Mouse (Mus musculus): ENCODE results near the gene Ptprf. TPM values are rescaled to one million over a fixed set of nuclear protein-coding genes. Genes with fewer than 3 reads are reported as not detected.

Ptprf gene
- polyA plus RNA-seq, 2 experiments, result 71.9 to 85.0 TPM

- no peak overlapping the region for H3K27ac ChIP-seq (replicated peaks; ENCODE audit: low read depth, low read length)
- TF ChIP-seq POLR2A (IDR thresholded peaks at IDR 0.05; ENCODE audit: borderline replicate concordance, extremely low read depth, insufficient read depth, insufficient read length), result no peak
- DNase-seq (ENCODE audit: low spot score) (no peak), ATAC-seq (ENCODE audit: low FRiP score, low read depth) (no peak)
- no peak overlapping the region for H3K9ac ChIP-seq (ENCODE audit: low read depth, low read length, severe bottlenecking)
- no peaks in the 10 kb centered on the region for H3K36me3 ChIP-seq (ENCODE audit: control insufficient read depth, insufficient read depth, low read length)
- H3K4me2 ChIP-seq (replicated peaks; ENCODE audit: low read depth, low read length, severe bottlenecking), result no peak overlapping the region
- H3K9me3 ChIP-seq (ENCODE audit: control insufficient read depth, low read length), result no peaks in the 10 kb centered on the region
- H3K4me3 ChIP-seq (replicated peaks; ENCODE audit: low read length), result no peak overlapping the region
- H3K4me1 ChIP-seq (ENCODE audit: control insufficient read depth, insufficient read depth, low read length), result no peaks in the 10 kb centered on the region
- no peaks in the 10 kb centered on the region for H3K27me3 ChIP-seq (ENCODE audit: control insufficient read depth, insufficient read depth, low read length)
- WGBS, result 94% methylated on average over 2 of the region's 2 CpGs
These were observed 92.1 kb downstream of the Ptprf start for GRCm38 (mm10) chr4:118199093-118199492.

GRCm38 (mm10) chr4:118198606-118199005, 92.6 kb downstream of the Ptprf start:
- 55% methylated on average over 3 of the region's 3 CpGs for whole genome bisulfite sequencing
- H3K4me3 ChIP-seq (replicated peaks; ENCODE audit: low read length), result no peak overlapping the region
- no peaks in the 10 kb centered on the region for H3K27me3 ChIP-seq (ENCODE audit: control insufficient read depth, insufficient read depth, low read length)
- no peaks in the 10 kb centered on the region for H3K36me3 ChIP-seq (ENCODE audit: control insufficient read depth, insufficient read depth, low read length)
- H3K9me3 ChIP-seq (ENCODE audit: control insufficient read depth, low read length), result no peaks in the 10 kb centered on the region
- no peaks in the 10 kb centered on the region for H3K4me1 ChIP-seq (ENCODE audit: control insufficient read depth, insufficient read depth, low read length)
- ATAC-seq (ENCODE audit: low FRiP score, low read depth) (no peak), DNase-seq (ENCODE audit: low spot score) (no peak)
- no peak overlapping the region for H3K4me2 ChIP-seq (replicated peaks; ENCODE audit: low read depth, low read length, severe bottlenecking)
- TF ChIP-seq POLR2A (IDR thresholded peaks at IDR 0.05; ENCODE audit: borderline replicate concordance, extremely low read depth, insufficient read depth, insufficient read length), result no peak
- no peak overlapping the region for H3K27ac ChIP-seq (replicated peaks; ENCODE audit: low read depth, low read length)
- no peak overlapping the region for H3K9ac ChIP-seq (ENCODE audit: low read depth, low read length, severe bottlenecking)

GRCm38 (mm10) chr4:118196185-118196584, 95.0 kb downstream of the Ptprf start:
- DNase-seq (ENCODE audit: low spot score), result no peak
- Histone ChIP-seq H3K36me3 (ENCODE audit: control insufficient read depth, insufficient read depth, low read length) (no peaks in the 10 kb centered on the region), H3K9ac (ENCODE audit: low read depth, low read length, severe bottlenecking) (no peak overlapping the region), H3K4me3 (replicated peaks; ENCODE audit: low read length) (no peak overlapping the region), H3K4me2 (replicated peaks; ENCODE audit: low read depth, low read length, severe bottlenecking) (no peak overlapping the region), H3K27me3 (ENCODE audit: control insufficient read depth, insufficient read depth, low read length) (no peaks in the 10 kb centered on the region), H3K4me1 (ENCODE audit: control insufficient read depth, insufficient read depth, low read length) (no peaks in the 10 kb centered on the region), H3K9me3 (ENCODE audit: control insufficient read depth, low read length) (no peaks in the 10 kb centered on the region), H3K27ac (replicated peaks; ENCODE audit: low read depth, low read length) (no peak overlapping the region)
- 80% methylated on average over 10 of the region's 10 CpGs for WGBS
- no peak for ATAC-seq (ENCODE audit: low FRiP score, low read depth)
- no peak for TF ChIP-seq POLR2A (IDR thresholded peaks at IDR 0.05; ENCODE audit: borderline replicate concordance, extremely low read depth, insufficient read depth, insufficient read length)

GRCm38 (mm10) chr4:118180301-118181080, 110.7 kb downstream of the Ptprf start:
- Histone ChIP-seq H3K4me3 (replicated peaks; ENCODE audit: low read length) (peak overlapping the region; percentile 73), H3K27ac (replicated peaks; ENCODE audit: low read depth, low read length) (peak overlapping the region; percentile 85), H3K4me2 (replicated peaks; ENCODE audit: low read depth, low read length, severe bottlenecking) (peak overlapping the region; percentile 67), H3K36me3 (ENCODE audit: control insufficient read depth, insufficient read depth, low read length) (peaks cover 20% of the 10 kb centered on the region), H3K9ac (ENCODE audit: low read depth, low read length, severe bottlenecking) (peak overlapping the region; percentile 61), H3K9me3 (ENCODE audit: control insufficient read depth, low read length) (no peaks in the 10 kb centered on the region), H3K4me1 (ENCODE audit: control insufficient read depth, insufficient read depth, low read length) (peaks cover 10% of the 10 kb centered on the region), H3K27me3 (ENCODE audit: control insufficient read depth, insufficient read depth, low read length) (no peaks in the 10 kb centered on the region)
- ATAC-seq (ENCODE audit: low FRiP score, low read depth) (no peak), DNase-seq (ENCODE audit: low spot score) (no peak)
- WGBS, result 16% methylated on average over 17 of the region's 17 CpGs
- peak; percentile 23; the same call in 1 of the 2 replicates for TF ChIP-seq POLR2A (IDR thresholded peaks at IDR 0.05; ENCODE audit: borderline replicate concordance, extremely low read depth, insufficient read depth, insufficient read length)

GRCm38 (mm10) chr4:118179467-118180300, 111.5 kb downstream of the Ptprf start, which contains the start of gene Kdm4a:
Kdm4a (minus strand) TSS chr4:118180043.
- peaks cover 28% of the 10 kb centered on the region for H3K36me3 ChIP-seq (ENCODE audit: control insufficient read depth, insufficient read depth, low read length)
- H3K27me3 ChIP-seq (ENCODE audit: control insufficient read depth, insufficient read depth, low read length), result no peaks in the 10 kb centered on the region
- peak within 1 kb of the TSS; percentile 84 for H3K9ac ChIP-seq (ENCODE audit: low read depth, low read length, severe bottlenecking)
- H3K27ac ChIP-seq (replicated peaks; ENCODE audit: low read depth, low read length), result peak within 1 kb of the TSS; percentile 93
- peak; percentile 77; the same call in 1 of the 2 replicates for TF ChIP-seq POLR2A (IDR thresholded peaks at IDR 0.05; ENCODE audit: borderline replicate concordance, extremely low read depth, insufficient read depth, insufficient read length)
- peaks cover 10% of the 10 kb centered on the region for H3K4me1 ChIP-seq (ENCODE audit: control insufficient read depth, insufficient read depth, low read length)
- peak within 1 kb of the TSS; percentile 67 for H3K4me2 ChIP-seq (replicated peaks; ENCODE audit: low read depth, low read length, severe bottlenecking)
- ATAC-seq (ENCODE audit: low FRiP score, low read depth) (peak; percentile 100), DNase-seq (ENCODE audit: low spot score) (peak; percentile 99)
- under 1% methylated on average over 38 of the region's 38 CpGs for WGBS
- no peaks in the 10 kb centered on the region for H3K9me3 ChIP-seq (ENCODE audit: control insufficient read depth, low read length)
- H3K4me3 ChIP-seq (replicated peaks; ENCODE audit: low read length), result peak within 1 kb of the TSS; percentile 73
